Mouse (Mus musculus) gastrocnemius, adult 18-20 months (tissue): ENCODE data around the gene 4930564D02Rik. TPM values are rescaled to one million over a fixed set of nuclear protein-coding genes. Genes with fewer than 3 reads are reported as not detected.

Experiments used
- DNase-seq: peaks from one replicate; pipeline ENCODE4 v3.0.0; 2021; ENCODE audit warnings: low spot score
- total RNA-seq, 2 experiments: library from RNA; stranded (reverse); gene quantifications; 2 replicates each; pipeline ENCODE4 v1.2.3; 2021

4930564D02Rik gene
- total RNA-seq, 2 experiments from 2014 or later: not detected

DNA sequence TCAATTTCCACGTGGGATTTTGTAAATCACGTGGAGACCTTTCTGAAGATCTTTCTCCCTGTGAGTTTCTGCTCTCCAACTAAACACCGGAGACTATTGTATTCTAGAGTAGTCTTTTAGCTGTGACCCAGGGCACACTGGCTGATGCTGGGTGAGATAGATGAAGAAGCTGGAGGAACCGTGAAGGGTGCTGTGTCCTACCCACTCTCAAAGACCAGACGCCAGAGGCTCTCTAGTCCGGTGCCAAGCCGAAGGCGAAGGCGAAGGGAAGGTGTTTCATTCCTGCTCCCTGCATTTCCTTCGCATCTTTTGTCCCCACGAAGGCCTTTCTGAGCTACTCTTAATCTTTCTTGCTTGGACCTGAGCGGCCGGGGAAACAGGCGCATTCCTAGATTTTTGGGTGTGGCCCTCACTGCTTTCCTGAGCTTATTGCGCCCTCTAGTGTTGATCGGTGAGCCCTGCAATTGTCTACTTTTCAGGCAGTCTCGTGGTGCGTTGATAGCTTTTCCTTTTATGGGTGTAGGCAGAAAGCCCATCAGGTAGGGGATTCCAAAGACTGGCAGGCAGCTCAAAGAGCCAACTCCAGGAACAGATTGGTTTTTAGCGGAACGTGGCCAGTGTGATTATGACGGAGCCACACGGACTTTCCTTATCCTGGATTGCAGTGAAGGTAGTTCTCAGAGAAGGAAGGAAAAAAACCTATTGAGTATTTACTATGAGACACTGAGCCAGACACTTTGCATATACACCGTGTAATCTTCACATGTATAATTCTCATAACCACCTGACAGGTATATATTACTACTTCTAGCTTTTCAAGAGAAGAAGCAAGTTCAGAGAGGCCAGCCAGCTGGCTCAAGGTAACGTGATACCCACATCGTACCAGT, 7.8 kb upstream of the 4930564D02Rik start:
- DNase-seq: peak; percentile 88

DNA sequence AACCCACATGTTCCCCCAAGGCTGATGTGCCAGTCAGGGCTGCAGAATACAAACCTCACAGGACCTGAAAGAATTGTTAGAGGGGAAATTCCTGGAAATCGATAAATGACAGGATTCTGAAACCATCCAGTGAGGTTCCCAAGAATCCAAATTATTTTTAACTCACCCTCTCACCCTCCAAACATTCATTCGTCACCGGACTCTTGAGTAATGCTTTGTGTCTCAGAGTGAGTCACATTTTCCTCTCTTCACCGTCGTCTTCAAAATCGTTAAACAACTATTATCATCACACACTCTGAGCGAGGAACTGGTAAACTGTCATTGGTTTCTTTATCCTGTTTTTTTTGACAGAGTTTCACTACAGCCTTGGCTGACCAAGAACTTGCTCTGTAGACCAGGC, 6.7 kb upstream of the 4930564D02Rik start:
- DNase-seq: no peak

DNA sequence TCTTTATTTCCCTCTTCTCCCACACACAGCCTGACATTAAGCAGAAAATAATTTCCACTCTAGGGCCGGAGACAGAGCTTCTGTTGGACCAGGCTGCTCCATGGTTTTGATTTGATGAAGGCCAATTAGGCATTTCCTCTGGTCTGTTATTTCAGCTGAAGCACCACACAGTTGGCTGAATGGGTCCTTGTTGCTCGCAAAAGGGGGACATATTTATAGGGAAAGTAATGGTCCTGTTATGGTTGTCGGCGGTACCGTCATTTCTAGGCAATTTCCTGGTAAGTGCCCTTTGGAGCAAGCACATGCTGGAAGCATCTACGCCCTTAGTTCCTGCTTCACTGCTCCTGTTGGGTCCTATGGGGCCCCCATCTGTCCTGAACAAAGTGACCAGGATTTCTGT, 5.7 kb upstream of the 4930564D02Rik start:
- no peak for DNase-seq

DNA sequence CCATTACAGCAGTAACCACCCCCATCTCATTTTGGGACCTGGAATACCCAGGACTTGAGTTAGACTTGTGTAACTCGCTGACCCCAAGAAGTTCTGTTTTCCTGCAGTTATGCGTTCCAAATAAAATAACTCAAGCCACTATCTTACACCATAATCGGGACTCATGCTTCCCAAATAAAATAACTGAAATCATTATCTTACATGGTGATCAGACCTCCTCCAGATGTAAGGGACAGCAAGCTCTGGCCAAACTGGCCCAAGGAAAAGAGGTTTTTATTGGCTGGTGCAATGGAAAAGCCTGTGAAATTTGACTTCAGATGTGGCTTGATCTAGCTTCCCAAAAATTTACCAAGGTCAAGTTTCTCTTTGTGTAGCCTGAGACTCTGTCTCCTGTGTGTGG, 5.1 kb upstream of the 4930564D02Rik start:
- no peak for DNase-seq

DNA sequence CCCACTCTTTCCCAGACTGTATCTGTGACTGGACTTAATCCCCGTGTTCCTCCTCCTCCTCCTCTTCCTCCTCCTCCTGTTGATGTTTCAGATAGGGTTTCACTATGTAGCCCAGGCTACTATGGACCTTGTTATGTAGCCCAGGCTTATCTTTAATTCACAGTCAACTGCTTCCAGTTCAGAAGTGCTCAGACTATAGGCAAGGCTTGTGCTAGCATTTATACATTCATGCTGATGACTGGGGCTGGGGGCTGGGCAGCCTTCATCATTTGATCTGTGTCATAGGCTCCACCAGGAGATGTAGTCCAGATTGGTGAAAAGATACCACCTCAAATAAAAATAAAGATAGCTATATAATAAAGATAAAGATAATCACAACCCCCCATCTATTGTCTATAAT, 4.7 kb upstream of the 4930564D02Rik start:
- DNase-seq: no peak

DNA sequence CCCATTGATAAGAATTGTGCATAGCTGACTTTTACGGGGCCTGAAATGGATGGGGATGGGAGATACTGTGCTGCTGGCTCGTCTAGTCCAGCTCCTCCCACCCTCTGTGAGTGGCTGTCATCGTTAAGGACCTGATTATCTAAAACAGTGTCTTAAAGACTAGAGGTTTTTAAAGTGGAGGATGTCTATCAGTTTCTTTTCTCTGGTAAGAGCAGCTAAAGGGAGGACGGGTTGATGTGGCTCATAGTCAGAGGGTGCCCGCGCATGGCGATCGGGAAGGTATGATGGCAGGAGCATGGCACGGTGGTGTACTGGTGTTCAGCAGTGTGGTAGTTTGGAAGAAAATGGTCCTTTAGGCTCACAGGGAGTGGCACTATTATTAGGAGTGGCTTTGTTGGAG, 4.0 kb upstream of the 4930564D02Rik start:
- DNase-seq: no peak

DNA sequence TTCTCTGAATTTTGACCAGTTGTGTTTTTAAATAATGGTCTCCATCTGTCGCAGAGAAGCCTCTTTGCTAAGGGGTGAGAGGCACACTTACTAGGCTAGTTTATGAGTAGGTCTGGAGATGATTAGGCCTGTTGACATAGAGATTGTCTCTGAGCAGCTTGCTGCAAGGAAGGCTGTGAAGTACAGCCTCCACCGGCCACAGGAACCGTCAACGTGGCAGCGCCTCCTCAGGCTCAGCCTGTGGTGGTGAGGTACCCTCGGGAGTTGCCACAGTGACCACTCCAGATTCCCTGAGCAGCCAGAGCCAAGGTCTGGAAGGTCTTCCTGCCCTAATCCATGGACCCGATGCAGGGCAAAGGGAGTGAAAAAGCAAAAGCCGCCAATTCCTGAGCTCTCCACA, 3.9 kb downstream of the 4930564D02Rik start:
- DNase-seq: no peak

DNA sequence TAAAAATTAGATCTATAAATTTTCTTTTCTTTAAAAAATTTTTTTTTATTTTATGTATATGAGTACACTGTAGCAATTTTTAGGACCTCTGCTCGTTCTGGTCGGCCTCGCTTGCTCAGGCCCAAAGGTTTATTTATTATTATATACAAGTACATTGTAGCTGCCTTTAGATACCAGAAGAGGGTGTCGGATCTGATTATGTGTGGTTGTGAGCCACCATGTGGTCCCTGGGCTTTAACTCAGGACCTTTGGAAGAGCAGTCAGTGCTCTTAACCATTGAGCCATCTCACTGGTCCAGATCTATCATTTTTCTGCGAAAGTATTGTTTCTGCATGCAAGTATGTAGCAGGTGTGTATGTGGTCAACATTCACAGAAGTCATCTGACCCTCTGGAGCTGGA, 4.6 kb downstream of the 4930564D02Rik start:
- no peak for DNase-seq

DNA sequence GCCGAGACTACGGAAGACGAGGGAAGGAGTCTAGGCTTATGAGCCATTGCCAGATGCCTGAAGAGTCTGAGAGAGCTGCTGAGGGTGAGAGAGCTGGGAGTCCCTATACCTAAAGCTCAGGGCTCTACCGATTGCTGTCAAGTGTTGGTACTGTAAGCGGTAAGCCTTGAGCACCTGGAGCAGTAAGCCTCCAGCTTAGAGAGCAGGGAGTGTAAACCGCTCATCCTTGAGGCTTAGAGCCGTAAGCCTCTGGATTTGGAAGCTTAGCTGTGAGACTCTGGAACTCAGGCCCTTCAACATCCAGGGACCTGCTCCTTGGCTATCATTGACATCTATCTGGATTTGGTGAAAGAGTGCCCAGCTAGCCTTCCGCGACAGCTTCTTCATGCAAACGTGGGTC, 5.9 kb downstream of the 4930564D02Rik start:
- no peak for DNase-seq

DNA sequence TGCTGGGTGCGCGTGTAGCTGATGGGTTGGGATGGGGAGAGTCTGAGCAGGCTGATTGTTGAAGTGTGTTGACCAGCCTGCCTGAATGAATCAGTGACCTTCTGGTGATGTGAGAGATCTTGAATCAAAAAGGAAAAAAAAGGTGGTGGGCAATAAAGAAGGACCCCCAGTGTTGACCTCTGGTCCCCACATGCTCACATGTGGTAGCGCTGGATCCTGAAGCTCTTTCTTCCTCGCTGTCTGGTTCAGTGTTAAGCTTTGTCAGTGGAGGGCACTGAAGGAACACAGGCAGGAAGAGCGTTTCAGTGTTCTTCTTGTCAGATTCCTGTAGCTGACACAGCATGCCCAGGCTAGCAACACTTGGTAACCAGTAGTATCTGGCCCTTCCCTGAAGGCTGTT, 9.2 kb downstream of the 4930564D02Rik start:
- no peak for DNase-seq

DNA sequence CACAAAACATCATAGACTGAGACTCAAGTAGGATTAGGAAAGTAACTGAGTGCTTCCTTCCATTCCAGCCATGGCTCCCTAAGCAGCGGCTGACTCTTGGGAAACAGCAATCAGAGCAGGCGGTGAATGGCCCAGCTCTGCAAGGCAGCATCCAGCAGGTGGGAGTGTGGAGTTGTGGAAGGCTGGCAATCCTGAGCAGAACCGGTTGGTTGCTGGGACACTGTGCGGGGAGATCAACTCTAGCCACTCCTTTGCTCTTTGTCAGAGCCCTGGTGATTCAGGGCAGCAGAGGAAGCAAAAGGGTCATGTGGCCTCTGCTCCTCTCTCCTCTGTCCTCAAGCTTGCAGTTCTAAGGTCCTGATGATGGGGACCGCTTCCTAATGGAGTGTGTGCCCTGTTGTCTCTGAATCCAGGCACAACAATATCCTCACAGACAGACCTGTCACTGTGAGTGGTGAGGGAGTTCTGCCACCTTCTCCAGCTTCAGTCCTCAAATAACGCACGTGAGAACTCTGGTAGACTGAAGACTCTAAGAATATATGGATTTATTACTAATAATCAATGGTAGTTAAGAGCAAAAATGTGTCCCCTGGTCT, 11.7 kb downstream of the 4930564D02Rik start:
- DNase-seq: peak; percentile 53

DNA sequence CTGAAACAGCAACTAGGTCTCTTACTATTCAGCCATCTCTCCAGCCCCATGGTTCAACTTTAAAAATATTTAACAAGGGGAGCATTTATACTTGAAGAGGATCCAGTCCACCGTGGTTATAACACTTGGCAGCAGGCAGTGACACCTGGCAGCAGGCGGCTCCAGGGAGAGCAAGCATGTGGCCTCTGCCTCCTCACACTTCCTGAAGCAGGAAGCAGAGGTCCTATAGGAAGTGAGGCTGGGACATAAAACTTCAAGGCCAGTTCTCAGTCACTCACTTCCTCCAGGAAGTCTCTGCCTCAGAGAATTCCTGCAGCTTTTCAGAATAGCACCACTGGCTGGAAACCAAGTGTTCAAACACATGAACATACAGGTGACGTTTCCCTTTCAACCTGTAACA, 20.7 kb downstream of the 4930564D02Rik start:
- no peak for DNase-seq

DNA sequence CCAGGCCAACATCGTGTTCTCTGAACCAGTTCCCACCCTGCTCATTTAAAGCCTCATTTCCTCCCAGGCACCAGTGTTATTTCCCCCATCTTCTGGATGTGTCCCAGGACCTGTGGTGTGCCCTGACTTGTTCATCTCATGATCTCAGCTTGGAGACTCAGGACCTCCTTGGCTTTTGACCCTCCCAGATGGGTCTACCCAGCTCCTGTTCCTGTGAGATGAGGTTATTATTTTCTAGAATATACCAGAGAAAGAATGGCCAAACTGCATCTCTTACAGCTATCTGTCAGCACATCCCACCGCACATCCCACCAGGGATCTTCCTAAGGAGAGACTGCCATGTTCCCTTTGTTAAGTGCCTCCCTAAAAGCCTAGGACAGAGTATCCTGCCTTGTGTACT, 22.0 kb downstream of the 4930564D02Rik start:
- DNase-seq: no peak

DNA sequence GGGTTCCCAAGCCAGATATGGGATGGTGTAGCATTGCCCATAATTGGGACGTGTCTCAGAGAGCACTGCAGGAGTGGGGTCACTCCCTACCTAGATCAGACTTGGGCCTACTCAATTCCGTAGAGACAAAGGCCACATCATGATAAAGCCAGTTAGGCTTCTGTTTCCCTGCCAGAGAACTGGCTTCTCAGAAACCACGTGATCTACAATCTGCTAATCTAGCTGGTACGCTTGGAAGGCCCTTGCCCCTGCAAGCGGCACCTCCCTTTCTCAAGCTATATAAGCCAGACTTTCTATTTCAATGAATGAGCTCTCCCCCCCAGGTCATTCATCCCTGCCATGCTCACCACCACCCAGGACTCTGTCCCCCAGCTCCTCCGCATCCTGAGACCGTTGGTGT, 23.5 kb downstream of the 4930564D02Rik start:
- DNase-seq: no peak

DNA sequence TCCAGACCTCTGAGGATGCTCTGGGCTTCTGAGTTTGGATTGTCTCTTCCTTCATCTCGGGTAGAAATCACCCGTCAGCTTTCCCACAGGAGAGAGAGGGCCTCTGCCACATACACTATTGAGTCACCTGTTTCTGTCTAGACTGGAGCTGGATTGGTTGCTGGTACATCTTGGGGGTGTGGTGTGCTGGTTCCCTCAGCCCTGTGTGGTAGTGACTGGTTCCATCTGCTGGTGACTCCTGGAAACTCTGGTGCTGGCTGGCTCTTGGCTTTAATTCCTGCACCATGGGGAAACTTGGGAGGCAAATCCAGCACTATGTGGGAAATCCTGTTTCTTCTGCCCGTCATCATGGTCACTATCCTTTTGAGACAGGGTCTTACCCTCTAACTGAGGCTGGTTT, 24.3 kb downstream of the 4930564D02Rik start:
- DNase-seq: peak; percentile 37

DNA sequence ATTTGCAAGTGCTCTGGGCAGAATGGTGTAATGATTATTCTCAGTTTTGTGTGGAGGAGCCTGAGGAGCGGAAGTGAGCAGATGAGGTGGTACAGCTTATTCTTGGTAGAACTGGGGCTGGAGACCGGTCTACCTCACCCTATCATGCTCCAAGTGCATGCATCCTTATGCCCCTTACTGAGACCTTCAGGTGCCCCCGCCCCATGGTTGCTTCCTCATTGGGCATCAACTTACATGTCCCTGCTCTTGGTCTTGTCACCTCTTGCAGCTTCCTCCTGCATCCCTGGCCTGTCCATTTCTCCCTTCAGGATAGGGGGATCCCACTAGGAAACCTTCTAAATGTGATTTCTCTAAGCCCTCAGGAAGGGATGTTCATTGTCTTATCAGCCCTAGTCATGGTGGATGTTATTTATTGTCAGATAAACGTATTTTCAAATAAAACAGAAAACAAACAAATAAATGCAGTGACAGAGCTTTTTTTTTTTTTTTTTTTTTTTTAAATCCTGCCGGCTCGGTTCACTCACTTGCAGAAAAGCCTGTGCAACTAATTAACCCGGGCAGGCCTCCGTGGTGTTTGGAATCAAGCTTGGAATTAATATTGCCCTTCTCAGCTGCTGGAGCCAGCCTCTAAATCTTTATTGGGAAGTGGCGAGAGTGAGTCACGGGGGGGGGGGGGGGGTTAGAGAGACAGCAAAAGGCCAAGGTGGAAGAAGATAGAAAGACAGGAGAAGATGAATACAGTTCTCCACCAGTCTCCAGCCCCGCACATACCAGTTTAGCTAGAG, 26.3 kb downstream of the 4930564D02Rik start:
- no peak for DNase-seq

DNA sequence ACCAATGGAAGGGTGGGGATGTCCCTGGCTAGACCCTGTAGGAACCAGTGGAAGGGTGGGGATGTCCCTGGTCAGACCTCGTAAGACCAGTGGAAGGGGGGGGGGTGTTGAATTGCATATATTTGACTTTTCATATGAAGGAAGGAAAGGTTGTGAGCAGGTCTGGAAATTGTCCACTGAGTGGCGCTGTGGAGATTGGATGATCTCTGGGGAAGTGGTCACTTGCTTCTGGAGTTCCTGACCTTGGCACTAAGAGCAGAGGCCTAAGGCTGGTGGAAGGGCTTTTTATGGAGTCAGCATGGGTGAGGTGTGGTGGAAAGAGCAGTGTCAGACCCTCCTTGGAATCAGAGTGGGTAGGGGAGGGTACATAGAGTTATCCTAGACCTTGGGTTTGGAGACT, 27.8 kb downstream of the 4930564D02Rik start:
- DNase-seq: no peak

DNA sequence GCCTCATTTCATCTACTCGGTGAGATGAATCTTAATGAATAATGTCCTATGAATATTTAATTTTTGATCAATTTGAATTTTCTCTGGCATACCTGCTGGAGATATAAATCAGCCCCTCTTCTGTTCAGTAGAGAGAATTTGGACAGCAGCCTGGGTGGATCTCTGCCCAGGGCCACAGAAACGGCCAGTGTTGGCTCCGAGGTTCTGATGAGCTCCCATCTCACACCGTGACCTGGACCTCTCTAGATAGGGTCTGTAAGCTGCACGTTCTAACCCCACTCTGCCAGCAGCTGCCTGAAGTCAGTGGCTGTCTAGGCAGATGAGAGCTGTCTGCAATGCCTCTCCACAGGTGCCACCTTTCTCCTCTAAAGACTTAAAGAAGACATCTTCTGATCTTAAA, 28.4 kb downstream of the 4930564D02Rik start:
- no peak for DNase-seq

DNA sequence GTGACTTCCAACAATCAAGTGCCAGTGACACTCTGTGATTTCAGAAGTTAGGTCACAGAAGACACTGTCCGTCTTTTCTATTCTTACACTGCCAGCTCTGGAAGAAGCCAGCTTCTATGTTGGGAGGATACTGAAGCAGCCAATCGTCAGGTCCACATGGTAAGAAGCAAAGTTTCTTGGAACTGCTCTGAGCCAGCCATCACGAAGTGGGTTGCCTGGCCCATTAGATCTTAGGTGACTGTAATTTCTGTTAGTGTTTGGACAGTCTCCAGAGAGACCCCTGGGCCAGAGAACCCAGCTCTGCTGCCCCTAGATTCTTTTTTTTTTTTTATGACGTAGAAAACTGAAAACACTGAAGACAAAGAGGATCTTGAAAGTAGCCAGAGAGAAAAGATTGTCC, 30.9 kb downstream of the 4930564D02Rik start:
- DNase-seq: no peak

DNA sequence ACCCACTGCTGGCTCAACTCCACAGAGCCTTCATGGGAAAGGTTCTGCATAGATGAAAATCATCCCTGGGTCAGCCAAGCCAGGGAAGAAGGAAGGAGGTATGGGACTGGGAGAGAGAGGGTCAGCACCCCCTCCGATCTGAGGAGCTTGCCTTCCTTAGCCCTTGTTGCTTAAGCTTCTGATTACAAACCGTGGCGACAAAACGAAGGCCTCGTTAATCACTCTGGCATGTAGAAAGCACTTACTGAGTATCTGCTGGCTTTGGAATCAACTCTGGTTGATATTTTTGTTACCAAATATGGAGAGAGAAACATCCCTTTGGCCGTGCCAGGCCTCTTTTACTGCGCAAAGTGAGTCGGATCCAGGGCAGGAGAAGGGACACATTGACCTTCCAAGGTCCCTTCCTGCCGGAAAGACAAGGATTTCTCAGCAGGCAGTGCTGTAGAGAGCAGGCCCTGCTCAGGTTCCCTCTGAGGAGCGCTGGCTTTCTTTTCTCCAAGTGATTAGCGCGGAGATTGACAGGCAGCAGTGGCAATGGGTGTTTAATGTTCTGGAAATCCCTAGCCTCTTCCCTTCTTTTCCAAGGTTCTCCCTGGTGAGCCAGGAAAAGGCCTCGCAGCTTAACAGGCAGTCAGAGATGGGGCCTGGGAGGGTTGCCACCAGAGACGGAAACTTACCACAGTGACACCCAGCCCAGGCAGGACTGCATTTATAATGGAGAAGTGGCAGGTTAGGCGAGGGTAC, 33.1 kb downstream of the 4930564D02Rik start:
- peak; percentile 4 for DNase-seq

DNA sequence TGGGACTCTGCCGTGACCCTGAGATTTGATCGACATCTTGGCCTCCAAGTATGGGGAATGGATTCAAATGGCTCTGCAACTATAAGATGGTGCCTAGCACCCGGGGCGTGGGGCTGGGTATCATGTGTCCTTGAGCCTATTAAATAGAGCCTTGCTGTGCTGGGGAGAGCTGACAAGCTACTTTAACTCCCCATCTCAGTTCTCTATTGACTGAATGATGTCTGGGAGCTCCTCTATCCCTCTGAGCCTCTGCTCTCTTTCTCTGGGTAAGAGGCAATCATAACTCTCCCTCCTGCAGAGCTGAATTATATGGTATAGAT, 33.6 kb downstream of the 4930564D02Rik start:
- DNase-seq: no peak

DNA sequence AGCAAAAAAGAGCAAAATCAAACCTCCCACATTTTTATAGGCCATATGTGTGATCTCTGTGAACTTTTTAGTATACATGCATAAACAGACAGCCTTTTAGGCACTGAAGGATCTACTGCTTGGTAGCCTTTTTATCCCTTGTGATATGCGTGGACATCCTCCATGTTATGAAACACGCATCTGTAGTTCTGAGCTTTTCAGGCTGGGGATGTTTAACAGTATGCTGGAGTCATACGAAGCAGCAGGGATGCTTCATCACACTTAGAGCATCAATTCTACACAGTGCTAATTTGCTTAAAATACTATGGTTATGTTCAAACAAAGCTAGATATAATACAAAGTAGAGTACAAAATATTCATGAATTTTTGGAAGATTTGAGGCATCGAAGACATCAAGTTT, 39.2 kb downstream of the 4930564D02Rik start:
- no peak for DNase-seq
